Mouse (Mus musculus): ENCODE data around the gene Nek6. TPM values are rescaled to one million over a fixed set of nuclear protein-coding genes. Genes with fewer than 3 reads are reported as not detected.

The Nek6 gene
- polyA plus RNA-seq, 1 experiment = 15.0 TPM

- Histone ChIP-seq H3K27ac (ENCODE audit: insufficient read depth, low read depth, low read length) (peak within 1 kb of the TSS; percentile 54; the same call in 1 of the 2 replicates), H3K36me3 (ENCODE audit: control insufficient read depth, insufficient read depth, low read length) (no peaks in the 10 kb centered on the region; the same call in 1 of the 2 replicates), H3K4me1 (ENCODE audit: control insufficient read depth, insufficient read depth, low read length) (peaks cover 5% of the 10 kb centered on the region; the same call in 1 of the 2 replicates), H3K27me3 (replicated peaks; ENCODE audit: control insufficient read depth, insufficient read depth, low read length) (no peaks in the 10 kb centered on the region), H3K4me3 (ENCODE audit: insufficient read depth, low read depth, low read length) (peak within 1 kb of the TSS; percentile 97)
- peak; percentile 95 for DNase-seq
- 3% methylated on average over 52 of the region's 52 CpGs for WGBS
- TF ChIP-seq CTCF (conservative IDR thresholded peaks at IDR 0.05; ENCODE audit: insufficient read depth, insufficient read length, low read depth, low read length) (no peak), POLR2A (IDR thresholded peaks at IDR 0.05; ENCODE audit: low read depth, low read length) (no peak)
Measured at GRCm38 (mm10) chr2:38643625-38644427, 132.4 kb downstream of the Nek6 start, which contains the start of gene Psmb7. Gene Psmb7, minus strand, starts transcription at chr2:38644087.

Other genes starting within 250 kb of the Nek6 start
- 36.2 and 37.7 TPM in 2 replicates for gene Dennd1a, start 224.3 kb upstream of the Nek6 start, polyA plus RNA-seq (2012; rRNA removed)
- gene Lhx2, start 172.4 kb upstream of the Nek6 start, polyA plus RNA-seq (2012; rRNA removed) = 0.08 and 0.10 TPM in 2 replicates
- gene Psmb7, start 132.4 kb downstream of the Nek6 start, polyA plus RNA-seq (2012; rRNA removed) = 97.9 and 136 TPM in 2 replicates
- gene Nr5a1, start 202.9 kb downstream of the Nek6 start, polyA plus RNA-seq (2012; rRNA removed) = 0.03 and 1.6 TPM in 2 replicates